Mouse (Mus musculus): ENCODE data around the gene Ell. TPM values are rescaled to one million over a fixed set of nuclear protein-coding genes. Genes with fewer than 3 reads are reported as not detected.

Gene Ell
- polyA plus RNA-seq, 1 experiment = 12.7 TPM

DNA sequence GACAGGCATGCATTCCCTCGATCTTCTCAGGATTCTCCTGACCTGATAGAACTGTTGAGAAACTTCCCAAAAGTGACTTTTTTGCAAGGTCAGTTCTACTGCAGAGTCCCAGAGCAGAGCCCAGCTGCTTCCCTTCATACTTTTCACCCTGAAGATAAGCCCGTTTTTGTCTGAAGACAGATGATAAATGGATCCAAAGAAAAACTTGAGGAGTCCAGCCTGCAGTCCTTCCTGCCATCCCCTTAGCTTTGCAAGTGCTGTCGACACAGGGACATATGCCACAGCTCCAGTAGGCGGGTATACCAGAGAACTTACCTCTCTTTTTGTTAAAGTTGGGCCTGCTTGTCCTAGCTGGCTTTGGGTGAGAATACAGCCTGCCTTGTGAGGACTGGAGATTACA, 22.1 kb downstream of the Ell start:
- no peak overlapping the region for H3ac ChIP-seq (ENCODE audit: control insufficient read depth, insufficient read length)
- TF ChIP-seq MYOD1 (IDR thresholded peaks at IDR 0.05; ENCODE audit: control insufficient read depth in 1 of 3, insufficient read length in 2 of 3, low read depth in 2 of 3) (no peak), TCF12 (IDR thresholded peaks at IDR 0.05; ENCODE audit: insufficient read depth, poor library complexity, severe bottlenecking) (no peak), E2F4 (IDR thresholded peaks at IDR 0.05; ENCODE audit: insufficient read depth) (no peak), USF1 (IDR thresholded peaks at IDR 0.05; ENCODE audit: low read depth) (no peak), REST (IDR thresholded peaks at IDR 0.05; ENCODE audit: insufficient read depth, insufficient read length) (no peak), CEBPB (IDR thresholded peaks at IDR 0.05; ENCODE audit: insufficient read depth, poor library complexity, severe bottlenecking) (no peak), POLR2A (IDR thresholded peaks at IDR 0.05; ENCODE audit: insufficient read length, low read depth) (no peak), MAX (IDR thresholded peaks at IDR 0.05; ENCODE audit: low read depth) (no peak), MYOG (IDR thresholded peaks at IDR 0.05; ENCODE audit: control insufficient read depth in 1 of 3, insufficient read depth in 1 of 3, insufficient read length in 2 of 3, low read depth in 2 of 3) (no peak), POLR2AphosphoS2 (IDR thresholded peaks at IDR 0.05; ENCODE audit: insufficient read length, low read depth) (no peak), TCF3 (IDR thresholded peaks at IDR 0.05; ENCODE audit: insufficient read length, low read depth) (no peak), SRF (IDR thresholded peaks at IDR 0.05; ENCODE audit: control insufficient read depth, insufficient read length, low read depth) (no peak)
- H3K27me3 ChIP-seq (ENCODE audit: control insufficient read depth, insufficient read depth, insufficient read length) = no peaks in the 10 kb centered on the region
- H3K36me3 ChIP-seq (ENCODE audit: control insufficient read depth, insufficient read depth) = no peaks in the 10 kb centered on the region
- no peak overlapping the region for H3K4me3 ChIP-seq
- peaks cover 37% of the 10 kb centered on the region for H3K79me2 ChIP-seq (ENCODE audit: control insufficient read depth, insufficient read depth)
- H3K4me2 ChIP-seq (ENCODE audit: low read depth) = peak overlapping the region; percentile 41

DNA sequence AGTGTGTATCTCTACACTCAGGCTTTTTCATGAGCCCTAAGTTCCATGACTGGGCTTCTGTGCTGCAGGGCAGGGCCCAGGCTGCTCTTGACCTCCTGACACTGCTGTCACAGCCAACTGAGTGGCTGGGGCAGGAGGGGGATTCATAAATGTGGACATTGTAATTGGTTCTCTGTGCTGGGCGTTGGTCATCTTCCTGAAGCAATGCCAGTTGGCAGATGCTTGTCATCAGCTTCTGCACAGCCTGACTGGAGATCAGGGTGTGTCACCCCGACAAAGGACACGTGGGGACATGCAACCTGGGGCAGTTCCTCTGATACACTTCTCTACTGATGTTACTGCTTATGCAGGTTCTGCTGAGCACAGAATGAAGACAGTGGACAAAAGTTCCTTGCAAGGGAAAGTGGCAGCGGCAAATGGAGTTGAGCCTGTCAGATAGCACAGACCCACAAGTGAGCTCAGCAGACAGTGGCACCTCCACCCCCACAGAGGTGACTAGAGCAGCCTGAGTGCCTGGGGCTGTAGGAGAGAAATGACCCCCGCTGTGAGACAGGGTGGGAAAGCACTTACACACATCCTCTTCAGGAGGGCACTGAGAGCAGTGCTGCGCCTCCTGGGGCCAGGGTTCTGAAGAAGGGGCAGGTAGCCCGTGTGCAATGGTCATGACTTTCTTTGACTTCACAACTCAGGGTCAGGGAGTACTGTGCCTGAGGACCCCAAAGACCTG, 22.7 kb downstream of the Ell start:
- no peak overlapping the region for H3K4me3 ChIP-seq
- no peaks in the 10 kb centered on the region for H3K36me3 ChIP-seq (ENCODE audit: control insufficient read depth, insufficient read depth)
- H3K27me3 ChIP-seq (ENCODE audit: control insufficient read depth, insufficient read depth, insufficient read length) = no peaks in the 10 kb centered on the region
- TF ChIP-seq MYOD1 (IDR thresholded peaks at IDR 0.05; ENCODE audit: control insufficient read depth in 1 of 3, insufficient read length in 2 of 3, low read depth in 2 of 3) = peak in 1 of 3 experiments; percentile 22
- no peak for TF ChIP-seq REST (IDR thresholded peaks at IDR 0.05; ENCODE audit: insufficient read depth, insufficient read length)
- peak overlapping the region; percentile 41 for H3K4me2 ChIP-seq (ENCODE audit: low read depth)
- H3ac ChIP-seq (ENCODE audit: control insufficient read depth, insufficient read length) = no peak overlapping the region
- H3K79me2 ChIP-seq (ENCODE audit: control insufficient read depth, insufficient read depth) = peaks cover 37% of the 10 kb centered on the region

DNA sequence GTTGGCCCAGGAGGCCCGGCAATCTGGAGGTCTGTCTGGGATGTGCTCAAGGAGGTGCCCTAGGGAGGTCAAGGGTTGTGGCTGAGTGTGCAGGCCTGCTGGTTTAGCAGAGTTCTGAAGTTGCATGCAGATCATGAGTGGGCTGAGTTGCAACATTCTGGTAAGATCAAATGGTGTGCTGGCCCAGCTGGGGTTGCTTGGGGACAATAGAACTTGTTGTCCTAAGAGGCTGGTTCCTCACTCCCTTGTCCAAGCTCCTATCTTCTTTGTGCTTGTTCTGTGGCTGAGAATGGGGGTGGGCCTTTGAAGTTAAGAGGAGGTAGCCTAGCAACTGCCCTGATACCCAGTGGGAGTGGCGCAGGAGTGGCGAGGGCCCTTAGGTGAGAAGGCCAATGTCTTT, 23.5 kb downstream of the Ell start:
- H3K4me2 ChIP-seq (ENCODE audit: low read depth) = no peak overlapping the region
- H3K27me3 ChIP-seq (ENCODE audit: control insufficient read depth, insufficient read depth, insufficient read length) = no peaks in the 10 kb centered on the region
- H3K79me2 ChIP-seq (ENCODE audit: control insufficient read depth, insufficient read depth) = peaks cover 36% of the 10 kb centered on the region
- no peaks in the 10 kb centered on the region for H3K36me3 ChIP-seq (ENCODE audit: control insufficient read depth, insufficient read depth)
- no peak overlapping the region for H3ac ChIP-seq (ENCODE audit: control insufficient read depth, insufficient read length)
- no peak for TF ChIP-seq USF1 (IDR thresholded peaks at IDR 0.05; ENCODE audit: low read depth)
- no peak for TF ChIP-seq SRF (IDR thresholded peaks at IDR 0.05; ENCODE audit: control insufficient read depth, insufficient read length, low read depth)
- TF ChIP-seq POLR2A (IDR thresholded peaks at IDR 0.05; ENCODE audit: insufficient read length, low read depth) = no peak
- TF ChIP-seq E2F4 (IDR thresholded peaks at IDR 0.05; ENCODE audit: insufficient read depth) = no peak
- no peak for TF ChIP-seq CEBPB (IDR thresholded peaks at IDR 0.05; ENCODE audit: insufficient read depth, poor library complexity, severe bottlenecking)
- TF ChIP-seq POLR2AphosphoS2 (IDR thresholded peaks at IDR 0.05; ENCODE audit: insufficient read length, low read depth) = no peak
- no peak for TF ChIP-seq MYOD1 (IDR thresholded peaks at IDR 0.05; ENCODE audit: control insufficient read depth in 1 of 3, insufficient read length in 2 of 3, low read depth in 2 of 3)
- TF ChIP-seq MAX (IDR thresholded peaks at IDR 0.05; ENCODE audit: low read depth) = no peak
- no peak for TF ChIP-seq MYOG (IDR thresholded peaks at IDR 0.05; ENCODE audit: control insufficient read depth in 1 of 3, insufficient read depth in 1 of 3, insufficient read length in 2 of 3, low read depth in 2 of 3)
- TF ChIP-seq REST (IDR thresholded peaks at IDR 0.05; ENCODE audit: insufficient read depth, insufficient read length) = no peak
- TF ChIP-seq TCF12 (IDR thresholded peaks at IDR 0.05; ENCODE audit: insufficient read depth, poor library complexity, severe bottlenecking) = no peak
- TF ChIP-seq TCF3 (IDR thresholded peaks at IDR 0.05; ENCODE audit: insufficient read length, low read depth) = no peak
- no peak overlapping the region for H3K4me3 ChIP-seq

DNA sequence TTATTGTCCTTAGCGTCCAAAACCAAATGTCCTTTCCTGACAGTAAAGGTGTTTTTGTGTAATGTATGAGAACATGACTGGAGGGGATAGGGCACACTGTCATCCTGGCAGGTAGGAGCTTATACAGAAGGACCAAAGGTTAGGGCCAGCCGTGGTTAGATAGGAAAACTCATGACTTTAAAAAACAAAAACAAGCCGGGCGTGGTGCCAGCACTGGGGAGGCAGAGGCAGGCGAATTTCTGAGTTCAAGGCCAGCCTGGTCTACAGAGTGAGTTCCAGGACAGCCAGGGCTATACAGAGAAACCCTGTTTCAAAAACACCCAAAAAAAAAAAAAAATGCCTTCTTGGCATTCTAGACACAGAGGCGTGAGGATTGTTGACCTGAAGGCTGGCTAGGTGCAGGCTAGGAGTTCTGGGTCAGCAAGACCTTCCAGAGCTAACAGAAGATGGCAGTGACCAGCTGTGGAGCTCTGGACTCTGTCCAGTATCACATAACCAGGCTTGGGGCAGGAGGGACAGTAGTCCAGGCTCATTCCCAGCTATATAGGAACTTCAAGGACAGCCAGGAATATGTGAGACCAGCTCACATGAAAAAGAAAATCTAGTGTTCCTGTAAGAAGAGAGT, 24.6 kb downstream of the Ell start:
- no peaks in the 10 kb centered on the region for H3K36me3 ChIP-seq (ENCODE audit: control insufficient read depth, insufficient read depth)
- peaks cover 33% of the 10 kb centered on the region for H3K79me2 ChIP-seq (ENCODE audit: control insufficient read depth, insufficient read depth)
- no peak overlapping the region for H3K4me3 ChIP-seq
- no peaks in the 10 kb centered on the region for H3K27me3 ChIP-seq (ENCODE audit: control insufficient read depth, insufficient read depth, insufficient read length)
- no peak overlapping the region for H3ac ChIP-seq (ENCODE audit: control insufficient read depth, insufficient read length)
- H3K4me2 ChIP-seq (ENCODE audit: low read depth) = no peak overlapping the region
- TF ChIP-seq MAX (IDR thresholded peaks at IDR 0.05; ENCODE audit: low read depth) = no peak
- peak in 1 of 3 experiments; percentile 31 for TF ChIP-seq MYOD1 (IDR thresholded peaks at IDR 0.05; ENCODE audit: control insufficient read depth in 1 of 3, insufficient read length in 2 of 3, low read depth in 2 of 3)
- TF ChIP-seq MYOG (IDR thresholded peaks at IDR 0.05; ENCODE audit: control insufficient read depth in 1 of 3, insufficient read depth in 1 of 3, insufficient read length in 2 of 3, low read depth in 2 of 3) = no peak

DNA sequence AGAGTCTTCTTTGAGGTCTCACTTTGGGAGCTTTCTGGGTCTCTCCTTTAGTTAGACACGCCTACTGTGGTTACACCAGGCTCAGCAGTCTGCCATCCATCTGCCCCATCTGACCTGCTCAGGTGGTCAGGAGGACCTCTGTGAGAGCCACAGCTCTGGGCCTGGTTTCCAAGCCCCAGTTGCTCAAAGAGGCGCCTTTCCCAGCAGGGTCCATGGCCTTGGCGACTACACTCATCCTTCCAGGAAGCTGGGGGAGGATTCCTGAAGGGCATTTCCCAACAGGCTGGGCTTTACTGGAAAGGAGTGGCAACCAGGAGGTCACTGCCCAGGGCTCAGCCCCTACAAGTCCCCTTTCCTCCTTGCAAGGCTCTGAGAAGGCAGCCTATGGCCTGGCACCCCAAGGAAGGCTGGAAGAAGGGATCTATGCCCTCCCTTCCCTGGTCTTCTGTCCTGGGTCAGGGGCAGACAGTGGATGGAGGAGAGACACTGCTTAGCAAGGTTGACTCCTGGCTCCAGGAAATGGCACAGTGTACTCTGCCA, 25.5 kb downstream of the Ell start:
- Histone ChIP-seq H3K27me3 (ENCODE audit: control insufficient read depth, insufficient read depth, insufficient read length) (no peaks in the 10 kb centered on the region), H3K4me2 (ENCODE audit: low read depth) (no peak overlapping the region), H3K36me3 (ENCODE audit: control insufficient read depth, insufficient read depth) (no peaks in the 10 kb centered on the region), H3K79me2 (ENCODE audit: control insufficient read depth, insufficient read depth) (peaks cover 26% of the 10 kb centered on the region), H3ac (ENCODE audit: control insufficient read depth, insufficient read length) (no peak overlapping the region), H3K4me3 (no peak overlapping the region)
- no peak for TF ChIP-seq POLR2A (IDR thresholded peaks at IDR 0.05; ENCODE audit: insufficient read length, low read depth)
- no peak for TF ChIP-seq REST (IDR thresholded peaks at IDR 0.05; ENCODE audit: insufficient read depth, insufficient read length)
- no peak for TF ChIP-seq TCF12 (IDR thresholded peaks at IDR 0.05; ENCODE audit: insufficient read depth, poor library complexity, severe bottlenecking)
- no peak for TF ChIP-seq TCF3 (IDR thresholded peaks at IDR 0.05; ENCODE audit: insufficient read length, low read depth)
- TF ChIP-seq SRF (IDR thresholded peaks at IDR 0.05; ENCODE audit: control insufficient read depth, insufficient read length, low read depth) = no peak
